Mouse (Mus musculus): ENCODE data around the gene Mbd4. TPM values are rescaled to one million over a fixed set of nuclear protein-coding genes. Genes with fewer than 3 reads are reported as not detected.

Mbd4 gene
- polyA plus RNA-seq, 1 experiment from 2014 or later: 14.6 TPM

GRCm38 (mm10) chr6:115804432-115805192 is 48.6 kb downstream of the Mbd4 start:
- no peak for ATAC-seq
- peaks cover 36% of the 10 kb centered on the region for H3K36me3 ChIP-seq
- H3K27me3 ChIP-seq (replicated peaks): no peaks in the 10 kb centered on the region
- no peak overlapping the region for H3K27ac ChIP-seq
- H3K4me2 ChIP-seq (replicated peaks): no peak overlapping the region
- H3K4me1 ChIP-seq (replicated peaks): peaks cover 20% of the 10 kb centered on the region
- no peaks in the 10 kb centered on the region for H3K9me3 ChIP-seq
- H3K9ac ChIP-seq: no peak overlapping the region
- H3K4me3 ChIP-seq (replicated peaks): no peak overlapping the region
- 68% methylated on average over 10 of the region's 10 CpGs for WGBS

DNA sequence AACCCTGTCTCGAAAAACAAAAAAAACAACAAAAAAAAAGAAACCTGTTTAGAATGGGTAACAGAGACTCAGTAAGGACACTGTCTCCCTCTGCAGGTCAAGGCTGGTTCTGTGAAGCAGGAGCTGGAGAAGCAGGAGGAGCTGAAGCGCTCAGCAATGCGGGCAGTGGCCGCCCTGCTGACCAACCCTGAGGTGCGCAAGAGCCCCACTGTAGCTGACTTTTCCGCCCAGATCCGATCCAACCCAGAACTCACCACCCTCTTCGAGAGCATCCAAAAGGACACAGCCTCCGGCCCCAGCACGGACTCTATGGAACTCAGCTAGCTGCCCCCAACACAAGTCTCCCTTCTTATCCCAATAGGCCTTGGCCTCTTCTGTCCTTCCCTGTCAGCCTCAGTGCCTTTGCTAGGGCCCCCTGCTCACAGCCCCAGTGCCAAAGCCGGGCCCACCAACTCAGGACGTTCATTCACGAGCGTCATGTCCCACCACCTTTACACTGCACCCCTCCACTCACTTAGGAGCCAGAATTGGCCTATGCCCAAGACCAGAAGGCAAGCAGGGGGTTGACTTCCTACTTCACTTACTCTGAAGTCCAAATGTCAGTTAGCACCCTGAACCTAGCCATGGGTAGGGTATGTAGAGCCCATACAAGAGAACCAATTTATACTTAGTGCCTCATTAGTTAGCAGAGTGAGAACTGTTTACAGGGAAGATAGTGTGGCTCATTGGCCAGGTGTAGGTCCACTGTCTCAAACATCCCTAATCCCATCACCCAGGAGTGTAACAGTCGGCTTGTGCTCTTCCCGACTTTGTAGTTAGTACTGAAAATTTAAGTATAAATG is 49.4 kb downstream of the Mbd4 start:
- Histone ChIP-seq H3K9ac (no peak overlapping the region), H3K9me3 (no peaks in the 10 kb centered on the region), H3K27me3 (replicated peaks) (no peaks in the 10 kb centered on the region), H3K27ac (no peak overlapping the region), H3K36me3 (peaks cover 36% of the 10 kb centered on the region), H3K4me2 (replicated peaks) (no peak overlapping the region), H3K4me3 (replicated peaks) (no peak overlapping the region), H3K4me1 (replicated peaks) (peaks cover 20% of the 10 kb centered on the region)
- 40% methylated on average over 16 of the region's 16 CpGs for WGBS
- peak; percentile 61 for ATAC-seq

- Histone ChIP-seq H3K4me3 (replicated peaks) (no peak overlapping the region), H3K36me3 (peaks cover 49% of the 10 kb centered on the region)
- WGBS: 85% methylated on average over 3 of the region's 3 CpGs
Measured at GRCm38 (mm10) chr6:115801811-115802210, 51.4 kb downstream of the Mbd4 start.

GRCm38 (mm10) chr6:115792691-115793215 is 60.4 kb downstream of the Mbd4 start:
- H3K4me1 ChIP-seq (replicated peaks): no peaks in the 10 kb centered on the region
- H3K4me2 ChIP-seq (replicated peaks): no peak overlapping the region
- H3K9ac ChIP-seq: no peak overlapping the region
- no peak for ATAC-seq
- peaks cover 50% of the 10 kb centered on the region for H3K36me3 ChIP-seq
- H3K9me3 ChIP-seq: no peaks in the 10 kb centered on the region
- H3K27me3 ChIP-seq (replicated peaks): no peaks in the 10 kb centered on the region
- 91% methylated on average over 21 of the region's 21 CpGs for WGBS
- H3K4me3 ChIP-seq (replicated peaks): no peak overlapping the region
- no peak overlapping the region for H3K27ac ChIP-seq

More at GRCm38 (mm10) chr6:115801811-115802210, 51.4 kb downstream of the Mbd4 start:
- no peak overlapping the region for H3K9ac ChIP-seq
- H3K9me3 ChIP-seq: no peaks in the 10 kb centered on the region
- no peak overlapping the region for H3K4me2 ChIP-seq (replicated peaks)
- peaks cover 14% of the 10 kb centered on the region for H3K4me1 ChIP-seq (replicated peaks)
- no peak for ATAC-seq
- H3K27ac ChIP-seq: no peak overlapping the region
- no peaks in the 10 kb centered on the region for H3K27me3 ChIP-seq (replicated peaks)

DNA sequence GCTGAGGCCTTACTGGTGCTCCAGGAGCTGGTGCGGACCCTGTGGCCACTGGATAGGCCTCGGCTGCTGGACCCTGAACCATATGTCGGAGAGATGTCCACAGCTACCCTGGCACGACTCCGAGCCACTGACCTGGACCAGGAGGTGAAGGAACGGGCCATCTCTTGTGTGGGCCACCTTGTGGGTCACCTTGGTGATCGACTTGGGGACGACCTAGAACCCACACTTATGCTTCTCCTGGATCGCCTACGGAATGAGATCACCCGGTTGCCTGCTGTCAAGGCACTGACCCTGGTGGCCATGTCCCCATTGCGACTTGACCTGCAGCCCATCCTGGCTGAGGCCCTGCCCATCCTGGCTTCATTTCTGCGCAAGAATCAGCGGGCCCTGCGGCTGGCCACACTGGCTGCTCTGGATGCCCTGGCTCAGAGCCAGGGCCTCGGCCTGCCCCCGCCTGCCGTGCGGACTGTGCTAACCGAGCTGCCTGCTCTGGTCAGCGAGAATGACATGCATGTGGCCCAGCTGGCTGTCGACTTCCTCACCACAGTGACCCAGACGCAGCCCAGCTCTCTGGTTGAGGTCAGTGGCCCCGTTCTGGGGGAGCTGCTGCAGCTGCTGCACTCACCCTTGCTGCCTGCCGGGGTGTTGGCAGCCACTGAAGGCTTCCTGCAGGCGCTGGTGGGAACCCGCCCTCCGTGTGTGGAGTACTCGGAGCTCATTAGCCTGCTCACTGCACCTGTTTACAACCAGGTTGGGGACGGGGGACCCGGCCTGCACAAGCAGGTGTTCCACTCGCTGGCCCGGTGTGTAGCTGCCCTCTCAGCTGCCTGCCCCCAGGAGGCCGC is 61.1 kb downstream of the Mbd4 start:
- Histone ChIP-seq H3K4me3 (replicated peaks) (no peak overlapping the region), H3K4me2 (replicated peaks) (no peak overlapping the region), H3K27ac (no peak overlapping the region), H3K36me3 (peaks cover 48% of the 10 kb centered on the region), H3K9me3 (no peaks in the 10 kb centered on the region), H3K4me1 (replicated peaks) (no peaks in the 10 kb centered on the region), H3K9ac (no peak overlapping the region), H3K27me3 (replicated peaks) (no peaks in the 10 kb centered on the region)
- 82% methylated on average over 34 of the region's 34 CpGs for WGBS
- ATAC-seq: no peak

GRCm38 (mm10) chr6:115791016-115791415 is 62.2 kb downstream of the Mbd4 start:
- H3K4me3 ChIP-seq (replicated peaks): no peak overlapping the region

More at GRCm38 (mm10) chr6:115791016-115791415, 62.2 kb downstream of the Mbd4 start:
- Histone ChIP-seq H3K27ac (no peak overlapping the region), H3K27me3 (replicated peaks) (no peaks in the 10 kb centered on the region), H3K9ac (no peak overlapping the region), H3K36me3 (peaks cover 53% of the 10 kb centered on the region), H3K4me1 (replicated peaks) (no peaks in the 10 kb centered on the region), H3K4me2 (replicated peaks) (no peak overlapping the region), H3K9me3 (no peaks in the 10 kb centered on the region)
- ATAC-seq: no peak
- 86% methylated on average over 10 of the region's 10 CpGs for WGBS

Other genes with a start within 250 kb of the Mbd4 start
- 76.2 and 79.5 TPM in 2 replicates for gene Raf1, start 176.7 kb downstream of the Mbd4 start, polyA plus RNA-seq (2015; fragmentation: Nextera tagmentation; extraction: Ambion mirVana)
- gene Tmem40, start 91.0 kb downstream of the Mbd4 start, polyA plus RNA-seq (2015; fragmentation: Nextera tagmentation; extraction: Ambion mirVana): 0.78 and 1.2 TPM in 2 replicates
- 16.8 and 17.2 TPM in 2 replicates for gene Cand2, start 78.8 kb downstream of the Mbd4 start, polyA plus RNA-seq (2015; fragmentation: Nextera tagmentation; extraction: Ambion mirVana)
- gene Rpl32, start 44.6 kb downstream of the Mbd4 start, polyA plus RNA-seq (2015; fragmentation: Nextera tagmentation; extraction: Ambion mirVana): 2,172 and 2,428 TPM in 2 replicates
- 0.42 and 0.49 TPM in 2 replicates for gene Efcab12, start 15.0 kb downstream of the Mbd4 start, polyA plus RNA-seq (2015; fragmentation: Nextera tagmentation; extraction: Ambion mirVana)
- gene Ift122, start 99 bp upstream of the Mbd4 start, polyA plus RNA-seq (2015; fragmentation: Nextera tagmentation; extraction: Ambion mirVana): 13.8 and 14.2 TPM in 2 replicates
- 0.05 TPM in 1 of 2 replicates, not detected in the other for gene Rho, start 78.4 kb upstream of the Mbd4 start, polyA plus RNA-seq (2015; fragmentation: Nextera tagmentation; extraction: Ambion mirVana)
- gene H1foo, start 91.6 kb upstream of the Mbd4 start, polyA plus RNA-seq (2015; fragmentation: Nextera tagmentation; extraction: Ambion mirVana): not detected in 2 replicates
- 26.6 and 28.9 TPM in 2 replicates for gene Plxnd1, start 141.6 kb upstream of the Mbd4 start, polyA plus RNA-seq (2015; fragmentation: Nextera tagmentation; extraction: Ambion mirVana)